Comparison of ENCODE assay signal across 9 mouse cellular contexts in the genomic region with DNA sequence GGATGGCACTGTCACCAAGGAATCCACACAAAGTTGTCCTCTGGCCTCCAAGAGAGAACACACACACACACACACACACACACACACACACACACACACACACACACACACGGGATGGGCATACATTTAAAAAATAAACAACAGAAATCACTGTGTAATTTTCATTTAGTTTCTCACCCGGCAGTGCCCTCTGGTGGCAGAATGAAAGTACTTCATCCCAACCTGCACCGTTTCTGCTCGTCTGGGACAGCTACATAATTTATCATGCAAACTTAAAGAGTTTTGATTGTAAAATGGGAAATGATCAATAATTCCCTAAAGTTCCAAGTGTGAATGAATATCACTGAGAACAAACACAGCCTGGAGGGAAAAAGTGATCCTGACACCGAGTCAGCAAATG.
DNase-seq lines count a peak whose midpoint lies in the region; ATAC-seq and TF ChIP-seq lines count a peak whose summit lies in the region.
"Had no signal": no experiment of that assay in that cellular context is flagged by ENCODE, and none has a peak within 500 bp of the region (broad histone marks: within the 10 kb centered on the region; RNA-seq: fewer than 3 reads in every experiment).

No protein-coding gene starts in this region.

- H3K27ac ChIP-seq in heart, postnatal 0 days (ENCODE audit: low read depth), result no peak overlapping the region
- H3K27ac ChIP-seq: limb, embryonic 12.5 days had no signal

- TF ChIP-seq EP300 in heart, postnatal 0 days (IDR thresholded peaks at IDR 0.05; ENCODE audit: low read depth), result no peak

- no peak overlapping the region for H3K4me3 ChIP-seq in heart, postnatal 0 days (ENCODE audit: low read depth, low read length)
- H3K4me3 ChIP-seq: limb, embryonic 12.5 days had no signal

- no peaks in the 10 kb centered on the region for H3K36me3 ChIP-seq in heart, postnatal 0 days (replicated peaks; ENCODE audit: control insufficient read depth, insufficient read depth, low read length)
- H3K36me3 ChIP-seq: limb, embryonic 12.5 days had no signal

- no peak for ATAC-seq in heart, postnatal 0 days (ENCODE audit: insufficient read depth, low read depth)

- 10% methylated on average over 5 of the region's 5 CpGs for WGBS in heart, postnatal 0 days

- H3K9me3 ChIP-seq in heart, postnatal 0 days (replicated peaks; ENCODE audit: control insufficient read depth, low read length), result no peaks in the 10 kb centered on the region
- H3K9me3 ChIP-seq: limb, embryonic 12.5 days had no signal

- DNase-seq in heart, postnatal 0 days (ENCODE audit: low spot score), result peak; percentile 14
- no peak for DNase-seq in heart, adult 8-10 months (ENCODE audit: low spot score)
- DNase-seq in urinary bladder, postnatal 25 days (ENCODE audit: low spot score), result peak; percentile 43
- no peak for DNase-seq in urinary bladder, adult 2 months (ENCODE audit: low spot score)
- peak; percentile 56 for DNase-seq in cerebellum, adult 8-10 months
- peak; percentile 68 to 72 for DNase-seq in layer of hippocampus, postnatal 14 days (ENCODE audit: low spot score in 2 of 2)
- DNase-seq in natural killer cell, adult 2 months (ENCODE audit: low spot score in 2 of 2), result peak; percentile 20 to 46
- DNase-seq in ovary, adult 18-20 months (ENCODE audit: low spot score), result no peak

- TF ChIP-seq CTCF in heart, postnatal 0 days (IDR thresholded peaks at IDR 0.05; ENCODE audit: low read depth), result peak; percentile 67

- H3K9ac ChIP-seq in heart, postnatal 0 days (replicated peaks; ENCODE audit: low read depth, low read length), result no peak overlapping the region
- H3K9ac ChIP-seq: limb, embryonic 12.5 days had no signal

- no peak overlapping the region for H3K4me2 ChIP-seq in heart, postnatal 0 days (ENCODE audit: low read depth, low read length)
- H3K4me2 ChIP-seq: limb, embryonic 12.5 days had no signal

- no peaks in the 10 kb centered on the region for H3K27me3 ChIP-seq in heart, postnatal 0 days (ENCODE audit: control insufficient read depth, insufficient read depth, low read length)

- no peaks in the 10 kb centered on the region for H3K4me1 ChIP-seq in heart, postnatal 0 days (ENCODE audit: control insufficient read depth, insufficient read depth)

Comparison
In these comparisons a context has a peak if more than half of its experiments do, and no peak if none do; other contexts are left out.
1. DNase-seq: peak in heart, postnatal 0 days (single experiment), urinary bladder, postnatal 25 days (single experiment), cerebellum, adult 8-10 months (single experiment), layer of hippocampus, postnatal 14 days (2 of 2) and natural killer cell, adult 2 months (2 of 2); none in heart, adult 8-10 months (single experiment), urinary bladder, adult 2 months (single experiment) and ovary, adult 18-20 months (single experiment).